Mouse (Mus musculus): ENCODE results near the gene 9930021J03Rik.
A peak's percentile ranks its signal among the peaks of the same experiment; 100 is the strongest.

9930021J03Rik gene

GRCm38 (mm10) chr19:29805101-29805916, 480 bp downstream of the 9930021J03Rik start:
- DNase-seq, result peak; percentile 44

- no peak for DNase-seq
Measured at GRCm38 (mm10) chr19:29803946-29804345, 1.8 kb downstream of the 9930021J03Rik start.

GRCm38 (mm10) chr19:29797371-29797770, 8.4 kb downstream of the 9930021J03Rik start:
- DNase-seq, result no peak

- no peak for DNase-seq
Measured at GRCm38 (mm10) chr19:29787997-29788396, 17.8 kb downstream of the 9930021J03Rik start.

- no peak for DNase-seq
Measured at GRCm38 (mm10) chr19:29782914-29783313, 22.9 kb downstream of the 9930021J03Rik start.

GRCm38 (mm10) chr19:29753939-29754338, 51.9 kb downstream of the 9930021J03Rik start:
- DNase-seq, result no peak

- no peak for DNase-seq
Measured at GRCm38 (mm10) chr19:29750994-29751393, 54.8 kb downstream of the 9930021J03Rik start.

- no peak for DNase-seq
Measured at GRCm38 (mm10) chr19:29743531-29743930, 62.3 kb downstream of the 9930021J03Rik start.

- no peak for DNase-seq
Measured at GRCm38 (mm10) chr19:29740661-29741060, 65.1 kb downstream of the 9930021J03Rik start.

GRCm38 (mm10) chr19:29739608-29740007, 66.2 kb downstream of the 9930021J03Rik start:
- no peak for DNase-seq

- no peak for DNase-seq
Measured at GRCm38 (mm10) chr19:29735421-29735820, 70.4 kb downstream of the 9930021J03Rik start.

GRCm38 (mm10) chr19:29718476-29718875, 87.3 kb downstream of the 9930021J03Rik start:
- DNase-seq, result no peak

GRCm38 (mm10) chr19:29717854-29718253, 87.9 kb downstream of the 9930021J03Rik start:
- no peak for DNase-seq

- no peak for DNase-seq
Measured at GRCm38 (mm10) chr19:29713451-29713850, 92.3 kb downstream of the 9930021J03Rik start.

GRCm38 (mm10) chr19:29709461-29709860, 96.3 kb downstream of the 9930021J03Rik start:
- no peak for DNase-seq

- DNase-seq, result no peak
Measured at GRCm38 (mm10) chr19:29708461-29708860, 97.3 kb downstream of the 9930021J03Rik start.

GRCm38 (mm10) chr19:29708003-29708402, 97.8 kb downstream of the 9930021J03Rik start:
- no peak for DNase-seq

GRCm38 (mm10) chr19:29707314-29707898, 98.4 kb downstream of the 9930021J03Rik start:
- no peak for DNase-seq

GRCm38 (mm10) chr19:29704436-29704835, 101.4 kb downstream of the 9930021J03Rik start:
- DNase-seq, result no peak

- no peak for DNase-seq
Measured at GRCm38 (mm10) chr19:29701707-29702106, 104.1 kb downstream of the 9930021J03Rik start.

- no peak for DNase-seq
Measured at GRCm38 (mm10) chr19:29697245-29697874, 108.4 kb downstream of the 9930021J03Rik start, which contains the start of gene Mlana. Mlana (plus strand) TSS chr19:29697824.

- no peak for DNase-seq
Measured at GRCm38 (mm10) chr19:29696840-29697239, 108.9 kb downstream of the 9930021J03Rik start.

GRCm38 (mm10) chr19:29696309-29696708, 109.5 kb downstream of the 9930021J03Rik start:
- no peak for DNase-seq

GRCm38 (mm10) chr19:29695071-29695470, 110.7 kb downstream of the 9930021J03Rik start:
- no peak for DNase-seq
